Mouse (Mus musculus) forebrain, embryonic 16.5 days (tissue): ENCODE results near the gene Fstl1. TPM values are rescaled to one million over a fixed set of nuclear protein-coding genes. Genes with fewer than 3 reads are reported as not detected.

Source experiments
- ATAC-seq: fragments of 200-750 bp; cut with Nextera tagmentation; 2 replicates; pipeline ENCODE4 v1.8.0; 2017; ENCODE audit warnings: mild to moderate bottlenecking, moderate library complexity
- H3K27ac ChIP-seq: fragments of 300-500 bp; sonication (generic); 2 replicates; pipeline ENCODE4 v1.5.1; 2014; ENCODE audit warnings: low read length, control low read depth
- H3K27me3 ChIP-seq: fragments of 300-500 bp; sonication (generic); replicated peaks from 2 replicates; pipeline ENCODE4 v1.6.1; 2014; ENCODE audit warnings: low read length; ENCODE audit not compliant: control insufficient read depth, insufficient read depth
- H3K36me3 ChIP-seq: fragments of 300-500 bp; sonication (generic); 2 replicates; pipeline ENCODE4 v1.6.1; 2014; ENCODE audit not compliant: control insufficient read depth, insufficient read depth
- H3K4me1 ChIP-seq: fragments of 300-500 bp; sonication (generic); replicated peaks from 2 replicates; pipeline ENCODE4 v1.6.1; 2014; ENCODE audit warnings: low read length; ENCODE audit not compliant: control insufficient read depth, insufficient read depth
- H3K4me2 ChIP-seq: fragments of 300-500 bp; sonication (generic); 2 replicates; pipeline ENCODE4 v1.6.1; 2014; ENCODE audit warnings: mild to moderate bottlenecking, low read length, control low read depth
- H3K4me3 ChIP-seq: fragments of 300-500 bp; sonication (generic); replicated peaks from 2 replicates; pipeline ENCODE4 v1.5.1; 2014; ENCODE audit warnings: mild to moderate bottlenecking, low read length, control low read depth
- H3K9ac ChIP-seq: fragments of 300-500 bp; sonication (generic); replicated peaks from 2 replicates; pipeline ENCODE4 v1.6.1; 2014; ENCODE audit warnings: low read depth, low read length, control low read depth
- H3K9me3 ChIP-seq: fragments of 300-500 bp; sonication (generic); 2 replicates; pipeline ENCODE4 v1.6.1; 2016; ENCODE audit warnings: low read length; ENCODE audit not compliant: control insufficient read depth
- WGBS: fragments of 180-500 bp; shearing (Covaris S2); extraction: QIAGEN DNeasy Blood & Tissue Kit; methylation state at CpG from one replicate; pipeline ENCODE4 v1.1.7; 2014; 5-methylcytosine and 5-hydroxymethylcytosine counted together
- polyA plus RNA-seq: library from polyadenylated mRNA; unstranded; fragments of >200 nt; fragmentation: Nextera tagmentation; extraction: Ambion mirVana; gene quantifications from 2 replicates; pipeline ENCODE4 v1.2.1, GENCODE M21; 2015

Gene Fstl1
- 75.6 and 105 TPM in 2 replicates for polyA plus RNA-seq

DNA sequence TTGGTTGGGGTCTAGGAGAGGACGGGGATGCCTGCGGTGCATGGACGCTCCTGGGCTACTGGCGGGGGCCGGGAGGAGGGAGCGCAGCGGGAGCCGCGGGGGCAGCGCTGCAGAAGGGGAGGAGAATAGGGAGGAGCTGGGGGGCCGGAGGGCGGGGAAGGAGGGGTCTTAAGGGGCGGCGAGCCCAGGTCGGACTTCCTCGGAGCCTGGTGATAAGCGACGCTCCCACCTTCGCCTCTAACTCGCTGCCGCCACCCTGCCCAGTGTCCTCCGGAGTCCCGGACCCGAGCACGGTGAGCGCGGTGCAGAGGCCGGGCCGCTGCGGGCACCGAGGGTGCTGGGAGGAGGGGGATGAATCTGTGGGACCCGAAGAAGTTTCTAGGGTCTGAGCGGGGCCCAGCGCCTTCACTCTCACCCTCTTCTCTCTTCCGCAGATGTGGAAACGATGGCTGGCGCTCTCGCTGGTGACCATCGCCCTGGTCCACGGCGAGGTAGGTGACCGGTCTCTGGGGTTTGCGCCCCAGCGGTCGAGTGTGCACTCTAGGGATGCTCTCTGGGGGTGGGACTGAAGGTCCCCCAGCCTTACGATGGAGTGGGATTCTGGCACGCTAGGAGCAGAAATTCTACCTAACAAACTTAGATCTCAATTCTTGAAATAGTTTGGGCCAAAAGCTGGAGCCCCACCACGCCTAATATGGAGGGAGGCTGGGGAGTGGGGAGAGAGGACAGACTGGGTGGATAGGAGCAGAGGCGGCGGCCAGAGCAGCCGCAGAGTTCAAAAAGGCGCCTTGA, at the start of gene Fstl1:
Gene Fstl1 (plus strand): TSS at position 14 of the 792 bp plus-strand sequence.
- H3K4me1 ChIP-seq: peaks cover 19% of the 10 kb centered on the region
- H3K4me2 ChIP-seq: peak within 1 kb of the TSS; percentile 95
- H3K36me3 ChIP-seq: no peaks in the 10 kb centered on the region
- H3K9me3 ChIP-seq: no peaks in the 10 kb centered on the region
- no peaks in the 10 kb centered on the region for H3K27me3 ChIP-seq
- ATAC-seq: peak; percentile 85
- peak within 1 kb of the TSS; percentile 83 for H3K4me3 ChIP-seq
- WGBS: under 1% methylated on average over 50 of the region's 52 CpGs
- peak within 1 kb of the TSS; percentile 28; the same call in 1 of the 2 replicates for H3K27ac ChIP-seq
- peak within 1 kb of the TSS; percentile 75 for H3K9ac ChIP-seq

GRCm38 (mm10) chr16:37728674-37729073, 48.0 kb upstream of the Fstl1 start:
- WGBS: 41% methylated on average over 1 of the region's 1 CpGs
- Histone ChIP-seq H3K27me3 (no peaks in the 10 kb centered on the region), H3K9me3 (no peaks in the 10 kb centered on the region), H3K4me3 (no peak overlapping the region), H3K9ac (no peak overlapping the region), H3K36me3 (no peaks in the 10 kb centered on the region), H3K4me2 (no peak overlapping the region), H3K4me1 (peaks cover 14% of the 10 kb centered on the region), H3K27ac (no peak overlapping the region)
- ATAC-seq: no peak

DNA sequence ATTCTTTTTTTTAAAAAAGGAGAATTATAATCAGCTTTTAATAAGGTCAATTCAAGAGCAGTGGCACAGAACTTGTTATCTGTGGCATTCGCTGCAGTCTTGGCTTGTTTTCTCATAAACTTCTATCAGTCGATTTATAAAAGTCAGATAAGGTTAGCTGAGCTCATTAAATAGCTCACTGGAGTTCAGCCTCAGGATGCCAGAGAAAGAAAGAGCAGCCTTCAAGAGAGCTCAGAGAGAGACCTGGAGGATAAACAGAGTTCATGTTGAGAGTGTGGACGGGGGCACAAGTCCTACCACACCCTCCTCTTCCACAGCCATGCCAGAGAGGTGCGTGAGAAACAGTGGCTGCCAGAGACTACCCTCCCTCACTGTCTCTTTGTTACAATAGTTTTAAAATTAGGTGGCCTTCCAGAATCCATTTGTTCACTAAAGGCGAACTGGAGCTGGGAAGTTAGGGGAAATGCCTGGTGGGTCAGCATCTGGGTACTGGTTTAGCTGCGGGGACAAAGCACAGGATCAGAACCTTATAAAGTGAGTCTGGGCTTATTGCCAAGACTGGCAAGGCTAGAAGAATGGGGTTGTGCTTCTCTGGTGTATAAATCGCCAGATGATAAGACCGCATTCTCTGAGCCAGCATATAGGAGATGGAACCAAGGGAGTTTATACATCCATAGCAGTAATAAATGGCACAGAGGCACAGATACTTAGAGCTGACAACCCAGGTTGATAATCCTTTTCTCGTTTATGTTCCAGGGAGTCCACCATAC, 47.1 kb upstream of the Fstl1 start:
- ATAC-seq: no peak
- no peaks in the 10 kb centered on the region for H3K36me3 ChIP-seq
- no peaks in the 10 kb centered on the region for H3K9me3 ChIP-seq
- H3K27ac ChIP-seq: no peak overlapping the region
- no peaks in the 10 kb centered on the region for H3K27me3 ChIP-seq
- no peak overlapping the region for H3K4me3 ChIP-seq
- 40% methylated on average over 9 of the region's 9 CpGs for WGBS
- H3K4me2 ChIP-seq: no peak overlapping the region
- no peak overlapping the region for H3K9ac ChIP-seq
- H3K4me1 ChIP-seq: peaks cover 14% of the 10 kb centered on the region

- Histone ChIP-seq H3K4me2 (no peak overlapping the region), H3K27me3 (no peaks in the 10 kb centered on the region), H3K9me3 (no peaks in the 10 kb centered on the region), H3K27ac (no peak overlapping the region), H3K9ac (no peak overlapping the region), H3K4me3 (no peak overlapping the region), H3K36me3 (no peaks in the 10 kb centered on the region), H3K4me1 (peaks cover 14% of the 10 kb centered on the region)
- no peak for ATAC-seq
- WGBS: 77% methylated on average over 8 of the region's 8 CpGs
These were observed 46.3 kb upstream of the Fstl1 start for GRCm38 (mm10) chr16:37730293-37730835.

DNA sequence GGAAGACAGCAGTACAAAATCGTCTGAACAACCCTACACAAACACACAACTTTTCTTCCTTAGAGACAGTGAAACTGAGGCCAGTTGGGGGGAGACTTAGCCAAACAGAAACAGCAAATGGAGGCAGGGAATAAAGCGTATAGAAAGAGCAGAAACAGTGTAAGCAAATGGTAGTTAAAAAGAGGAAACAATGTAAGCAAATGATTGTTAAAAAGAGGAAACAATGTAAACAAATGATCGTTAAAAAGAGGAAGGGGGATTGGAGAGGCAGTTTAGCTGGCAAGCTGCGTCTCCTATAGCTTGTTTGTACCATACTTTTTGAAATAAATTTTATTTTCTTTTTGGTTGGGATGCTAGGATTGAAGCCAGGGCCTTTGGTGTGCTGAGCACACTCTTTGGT, 45.2 kb upstream of the Fstl1 start:
- H3K36me3 ChIP-seq: no peaks in the 10 kb centered on the region
- no peak overlapping the region for H3K4me3 ChIP-seq
- H3K27ac ChIP-seq: no peak overlapping the region
- WGBS: 49% methylated on average over 4 of the region's 4 CpGs
- ATAC-seq: no peak
- H3K4me2 ChIP-seq: no peak overlapping the region
- peaks cover 14% of the 10 kb centered on the region for H3K4me1 ChIP-seq
- H3K9ac ChIP-seq: no peak overlapping the region
- no peaks in the 10 kb centered on the region for H3K9me3 ChIP-seq
- no peaks in the 10 kb centered on the region for H3K27me3 ChIP-seq

- peaks cover 14% of the 10 kb centered on the region for H3K4me1 ChIP-seq
- no peaks in the 10 kb centered on the region for H3K27me3 ChIP-seq
- no peaks in the 10 kb centered on the region for H3K9me3 ChIP-seq
- ATAC-seq: peak; percentile 87
- no peak overlapping the region for H3K9ac ChIP-seq
- H3K4me2 ChIP-seq: no peak overlapping the region
- H3K27ac ChIP-seq: peak overlapping the region; percentile 61
- 41% methylated on average over 7 of the region's 7 CpGs for WGBS
- no peak overlapping the region for H3K4me3 ChIP-seq
- H3K36me3 ChIP-seq: no peaks in the 10 kb centered on the region
These were observed 44.5 kb upstream of the Fstl1 start for GRCm38 (mm10) chr16:37732023-37732761.

DNA sequence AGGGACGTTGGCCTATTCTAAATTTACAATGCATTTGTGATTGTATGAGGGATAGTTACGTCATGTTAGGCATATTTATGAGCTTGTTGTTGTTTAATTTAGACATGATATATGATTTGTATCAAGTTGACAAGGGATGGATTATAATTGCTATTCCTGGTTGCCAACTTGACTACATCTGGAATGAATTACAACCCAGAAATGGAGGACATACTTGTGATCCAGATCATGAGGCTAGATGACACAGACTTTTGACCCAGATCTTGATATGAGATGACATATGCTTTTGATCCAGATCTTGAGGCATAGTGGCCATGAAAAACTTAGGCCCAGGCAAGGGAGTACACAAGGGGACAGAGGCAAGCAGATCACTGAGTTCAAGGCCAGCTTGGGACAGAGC, 36.6 kb upstream of the Fstl1 start:
- Histone ChIP-seq H3K4me1 (no peaks in the 10 kb centered on the region), H3K4me3 (no peak overlapping the region), H3K27ac (no peak overlapping the region), H3K36me3 (no peaks in the 10 kb centered on the region), H3K9me3 (no peaks in the 10 kb centered on the region), H3K9ac (no peak overlapping the region), H3K27me3 (no peaks in the 10 kb centered on the region), H3K4me2 (no peak overlapping the region)
- WGBS: 91% methylated on average over 2 of the region's 2 CpGs
- no peak for ATAC-seq

- Histone ChIP-seq H3K9ac (no peak overlapping the region), H3K4me2 (no peak overlapping the region), H3K27ac (no peak overlapping the region), H3K36me3 (no peaks in the 10 kb centered on the region), H3K27me3 (no peaks in the 10 kb centered on the region), H3K4me3 (no peak overlapping the region), H3K9me3 (no peaks in the 10 kb centered on the region), H3K4me1 (no peaks in the 10 kb centered on the region)
- ATAC-seq: no peak
- WGBS: 88% methylated on average over 4 of the region's 4 CpGs
These were observed 34.4 kb upstream of the Fstl1 start for GRCm38 (mm10) chr16:37742266-37742665.

DNA sequence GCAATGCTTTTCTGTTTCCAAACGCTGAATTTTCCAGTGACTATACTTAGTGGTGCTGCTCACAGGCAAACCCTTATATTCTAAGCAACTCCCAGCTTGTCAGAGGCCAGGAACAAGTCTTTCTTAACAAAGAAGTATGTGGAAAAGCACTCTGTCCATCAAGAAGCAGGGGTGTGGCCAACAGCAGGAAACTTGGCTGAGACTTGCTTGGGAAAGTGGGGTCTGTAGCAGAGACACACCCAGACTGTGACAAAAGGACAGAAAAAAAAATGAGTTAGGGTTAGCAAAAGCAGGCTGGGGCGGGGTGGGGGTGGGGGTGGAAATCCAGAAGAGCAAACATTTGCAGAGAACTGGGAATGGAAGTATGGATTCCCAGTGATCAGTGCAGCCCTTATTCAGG, 23.8 kb upstream of the Fstl1 start:
- no peak overlapping the region for H3K4me3 ChIP-seq
- 12% methylated on average over 2 of the region's 2 CpGs for WGBS
- no peaks in the 10 kb centered on the region for H3K36me3 ChIP-seq
- no peaks in the 10 kb centered on the region for H3K9me3 ChIP-seq
- H3K9ac ChIP-seq: no peak overlapping the region
- H3K27me3 ChIP-seq: no peaks in the 10 kb centered on the region
- H3K27ac ChIP-seq: no peak overlapping the region
- H3K4me1 ChIP-seq: no peaks in the 10 kb centered on the region
- no peak overlapping the region for H3K4me2 ChIP-seq
- ATAC-seq: no peak
